Mouse (Mus musculus) brain, embryonic 18.5 days (tissue): Measurements from ENCODE around the gene Apbb2.

Experiments used
- DNase-seq: peaks from one replicate; pipeline ENCODE4 v3.0.0-alpha.2; 2012; ENCODE audit warnings: low read depth, low spot score

Gene Apbb2

GRCm38 (mm10) chr5:66476266-66476665, 142.3 kb downstream of the Apbb2 start:
- no peak for DNase-seq

- DNase-seq, result no peak
Measured at GRCm38 (mm10) chr5:66475824-66476223, 142.8 kb downstream of the Apbb2 start.

- no peak for DNase-seq
Measured at GRCm38 (mm10) chr5:66474153-66474552, 144.4 kb downstream of the Apbb2 start.

- DNase-seq, result peak; percentile 22
Measured at GRCm38 (mm10) chr5:66473599-66473998, 145.0 kb downstream of the Apbb2 start.

GRCm38 (mm10) chr5:66470837-66471236, 147.7 kb downstream of the Apbb2 start:
- DNase-seq, result no peak

GRCm38 (mm10) chr5:66469685-66470084, 148.9 kb downstream of the Apbb2 start:
- no peak for DNase-seq

GRCm38 (mm10) chr5:66468331-66469001, 150.1 kb downstream of the Apbb2 start:
- no peak for DNase-seq

- no peak for DNase-seq
Measured at GRCm38 (mm10) chr5:66462665-66463064, 155.9 kb downstream of the Apbb2 start.

- DNase-seq, result no peak
Measured at GRCm38 (mm10) chr5:66458851-66459250, 159.7 kb downstream of the Apbb2 start.

GRCm38 (mm10) chr5:66455271-66455670, 163.3 kb downstream of the Apbb2 start:
- DNase-seq, result no peak

GRCm38 (mm10) chr5:66454826-66455225, 163.8 kb downstream of the Apbb2 start:
- DNase-seq, result no peak

- DNase-seq, result no peak
Measured at GRCm38 (mm10) chr5:66453106-66453505, 165.5 kb downstream of the Apbb2 start.

- no peak for DNase-seq
Measured at GRCm38 (mm10) chr5:66451561-66451960, 167.0 kb downstream of the Apbb2 start.

GRCm38 (mm10) chr5:66445497-66445896, 173.1 kb downstream of the Apbb2 start:
- no peak for DNase-seq

- DNase-seq, result no peak
Measured at GRCm38 (mm10) chr5:66442260-66442659, 176.3 kb downstream of the Apbb2 start.

GRCm38 (mm10) chr5:66436791-66437246, 181.8 kb downstream of the Apbb2 start:
- no peak for DNase-seq

GRCm38 (mm10) chr5:66435158-66435557, 183.4 kb downstream of the Apbb2 start:
- no peak for DNase-seq

GRCm38 (mm10) chr5:66429076-66429475, 189.5 kb downstream of the Apbb2 start:
- no peak for DNase-seq

GRCm38 (mm10) chr5:66428071-66428470, 190.5 kb downstream of the Apbb2 start:
- no peak for DNase-seq

- no peak for DNase-seq
Measured at GRCm38 (mm10) chr5:66423909-66424308, 194.7 kb downstream of the Apbb2 start.

GRCm38 (mm10) chr5:66423466-66423865, 195.1 kb downstream of the Apbb2 start:
- DNase-seq, result no peak

- DNase-seq, result no peak
Measured at GRCm38 (mm10) chr5:66421954-66422353, 196.6 kb downstream of the Apbb2 start.

GRCm38 (mm10) chr5:66421230-66421629, 197.4 kb downstream of the Apbb2 start:
- no peak for DNase-seq

GRCm38 (mm10) chr5:66420011-66420410, 198.6 kb downstream of the Apbb2 start:
- no peak for DNase-seq
